Mouse (Mus musculus) mesoderm, embryonic 11.5 days (tissue): ENCODE data around the gene Zfhx3.

Experiments used
- DNase-seq: peaks from one replicate; pipeline ENCODE4 v3.0.0-alpha.2; 2012; ENCODE audit warnings: low read depth, low spot score

The Zfhx3 gene

DNA sequence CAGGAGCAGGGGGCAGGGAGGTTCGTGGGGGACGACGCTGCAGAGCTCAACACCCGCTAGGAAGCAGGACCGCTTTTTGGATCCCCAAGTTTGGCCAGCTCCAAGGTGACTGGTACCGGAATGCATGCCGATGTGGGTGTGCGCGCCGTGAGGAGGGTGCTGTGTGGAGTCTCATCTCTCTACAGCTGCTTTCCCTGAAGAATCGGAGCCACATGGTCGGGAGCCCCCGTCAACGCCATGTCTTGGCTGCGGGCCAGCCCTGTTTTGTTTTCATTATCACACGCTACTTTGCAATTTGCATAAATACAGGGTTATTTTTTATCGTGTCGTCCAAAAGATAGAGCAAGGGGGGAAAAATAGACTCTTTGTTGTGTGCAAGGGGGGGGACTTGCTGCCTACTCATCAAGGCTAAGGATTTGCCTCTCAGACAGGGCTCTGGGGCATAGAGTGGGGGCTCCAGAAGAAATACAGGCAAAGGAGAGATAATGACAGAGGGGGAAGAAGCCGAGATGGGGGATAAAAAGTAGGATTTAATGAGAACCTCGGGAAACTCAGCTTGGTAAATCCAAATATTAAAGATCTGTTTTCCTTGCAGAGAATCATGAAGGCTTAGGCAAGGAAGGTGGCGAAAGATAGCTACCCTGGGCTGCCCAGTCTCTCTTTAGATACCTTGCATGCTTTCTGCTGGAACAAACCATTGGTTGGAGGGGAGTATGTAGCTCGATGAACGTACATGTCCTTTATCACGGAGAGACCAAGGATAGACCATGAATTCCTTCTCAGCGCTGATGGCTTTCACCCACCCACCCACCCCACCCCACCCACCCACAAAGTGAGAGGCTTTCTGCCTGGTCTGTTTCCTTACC is 595.5 kb downstream of the Zfhx3 start:
- DNase-seq: no peak

DNA sequence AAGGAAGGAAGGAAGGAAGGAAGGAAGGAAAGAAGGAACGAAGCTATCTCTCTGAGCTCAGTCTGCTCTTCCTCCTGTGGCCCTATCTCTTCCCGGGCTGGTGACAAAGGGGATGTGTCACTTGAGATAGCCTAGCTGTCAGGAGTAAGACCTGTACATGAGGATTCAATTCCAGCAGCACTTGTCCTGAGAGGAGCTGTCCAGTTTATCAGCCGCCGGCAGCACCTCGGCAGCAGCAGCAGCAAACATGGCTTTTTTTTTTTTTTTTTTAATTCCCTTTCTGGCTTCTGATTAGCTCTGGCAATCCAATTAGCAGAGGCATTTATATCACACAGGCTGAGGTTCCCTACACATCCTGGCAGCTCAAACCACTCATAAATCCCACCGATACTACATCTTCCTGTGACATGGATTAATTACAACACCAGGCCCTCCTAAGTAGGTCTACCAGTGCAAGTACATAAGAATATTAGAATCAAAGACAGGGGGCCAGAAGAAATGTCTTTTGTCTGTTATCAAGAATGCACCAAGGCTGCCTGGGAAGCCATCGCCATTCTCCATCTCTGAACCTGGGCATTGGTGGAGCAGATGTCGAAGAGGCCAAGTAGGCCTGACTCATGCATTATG is 596.6 kb downstream of the Zfhx3 start:
- DNase-seq: no peak

DNA sequence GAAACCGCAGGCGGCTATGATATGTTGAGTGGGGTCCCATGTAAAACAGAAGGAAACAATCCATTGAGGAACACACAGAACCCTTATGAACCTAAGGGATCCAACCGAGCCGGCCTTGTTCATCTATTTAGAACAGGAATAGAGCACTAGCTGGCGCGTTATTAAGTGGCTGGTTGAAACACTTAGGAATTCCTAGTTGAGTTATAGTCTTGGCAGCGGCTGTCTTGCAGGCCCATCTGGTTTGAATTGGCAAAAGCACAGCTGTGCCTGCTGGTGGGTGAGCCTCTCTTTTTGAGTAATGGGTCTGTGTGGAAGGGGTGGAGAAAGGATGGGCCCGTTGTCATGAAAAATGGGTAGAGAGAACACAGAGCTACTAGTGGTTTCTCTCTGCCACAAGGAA is 610.1 kb downstream of the Zfhx3 start:
- DNase-seq: peak; percentile 83

DNA sequence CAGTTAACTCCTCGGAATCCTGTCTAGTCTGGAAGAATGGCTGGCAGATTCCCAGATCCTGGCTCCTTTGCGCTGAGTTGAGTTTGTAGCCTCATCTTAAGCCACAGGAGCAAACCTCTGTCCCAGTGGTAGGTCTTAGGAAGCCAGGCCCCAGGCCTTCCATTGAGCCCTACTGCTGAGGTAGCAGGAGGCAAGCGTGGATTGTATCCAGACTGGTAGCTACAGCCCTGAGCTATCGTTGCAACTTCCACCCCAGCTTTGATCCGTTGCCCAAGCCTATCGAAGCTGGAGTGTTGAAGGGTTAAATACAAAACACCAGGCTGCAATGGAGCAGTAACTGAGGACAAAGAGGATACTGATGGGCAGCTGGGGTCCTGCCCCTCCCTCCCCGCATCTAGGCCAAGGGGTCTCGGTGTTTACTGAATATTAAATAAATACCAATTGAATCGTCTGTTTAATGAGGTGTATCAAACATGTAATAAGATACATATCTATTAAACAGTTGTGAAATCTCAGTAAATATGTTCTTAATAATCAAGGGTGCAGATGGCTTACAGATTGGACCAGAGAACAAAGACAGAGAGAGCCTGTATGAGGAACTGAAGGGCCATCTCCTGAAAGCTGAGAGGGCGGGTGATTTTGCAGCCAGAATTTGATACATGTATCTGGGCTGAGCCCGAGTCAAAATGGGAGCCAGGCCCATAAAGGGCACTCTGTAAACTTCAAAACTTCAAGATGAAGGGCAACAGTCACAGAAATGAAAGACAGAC is 611.5 kb downstream of the Zfhx3 start:
- DNase-seq: no peak

DNA sequence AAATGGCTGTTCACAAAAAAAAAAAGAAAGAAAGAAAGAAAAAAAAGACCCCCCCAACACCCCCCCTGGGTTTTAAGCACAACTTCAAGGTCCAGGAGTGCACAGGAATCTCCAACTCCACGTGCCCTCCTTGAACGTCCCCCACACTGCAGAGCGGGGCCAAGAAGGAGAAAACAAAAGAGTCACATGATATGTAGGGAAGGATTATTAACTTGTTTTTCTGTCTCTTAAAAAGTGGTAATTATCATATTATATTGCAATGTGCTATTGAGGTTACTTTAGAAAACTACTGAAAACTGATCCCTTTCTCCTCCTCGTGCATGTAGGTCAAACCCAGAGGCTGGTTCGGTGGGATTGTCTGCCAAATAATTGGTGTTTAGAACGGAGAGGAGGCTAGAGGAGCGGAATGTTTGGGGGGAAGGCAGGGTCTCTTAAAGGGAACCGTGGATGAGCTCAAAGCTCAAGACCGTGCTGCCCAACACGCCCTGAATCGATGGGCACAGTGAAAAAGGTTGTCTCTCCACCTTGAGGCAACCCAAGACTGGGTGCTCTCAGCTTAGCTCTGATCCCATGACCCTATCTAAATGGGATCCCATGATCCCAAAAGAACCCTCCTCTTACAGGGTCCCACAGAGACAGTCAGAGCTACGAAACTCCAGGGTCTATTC is 612.3 kb downstream of the Zfhx3 start:
- no peak for DNase-seq

DNA sequence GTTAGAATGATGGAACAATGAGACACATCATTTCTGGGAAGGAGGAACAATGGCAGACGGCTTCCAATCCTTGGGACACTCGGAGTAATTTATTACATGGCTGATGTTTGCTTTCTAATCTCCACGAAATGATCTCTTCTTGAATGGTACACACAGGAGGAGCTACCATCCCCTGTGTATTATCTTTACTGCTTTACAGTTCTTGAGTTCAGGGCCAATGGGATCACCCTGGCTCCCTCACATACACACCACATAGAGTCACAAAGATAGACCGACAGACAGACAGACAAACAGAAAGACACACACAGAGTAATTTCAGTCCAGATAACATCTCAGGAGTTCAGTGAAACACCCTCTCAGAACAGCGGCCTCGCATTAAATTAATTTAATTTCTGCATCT is 621.0 kb downstream of the Zfhx3 start:
- no peak for DNase-seq

DNA sequence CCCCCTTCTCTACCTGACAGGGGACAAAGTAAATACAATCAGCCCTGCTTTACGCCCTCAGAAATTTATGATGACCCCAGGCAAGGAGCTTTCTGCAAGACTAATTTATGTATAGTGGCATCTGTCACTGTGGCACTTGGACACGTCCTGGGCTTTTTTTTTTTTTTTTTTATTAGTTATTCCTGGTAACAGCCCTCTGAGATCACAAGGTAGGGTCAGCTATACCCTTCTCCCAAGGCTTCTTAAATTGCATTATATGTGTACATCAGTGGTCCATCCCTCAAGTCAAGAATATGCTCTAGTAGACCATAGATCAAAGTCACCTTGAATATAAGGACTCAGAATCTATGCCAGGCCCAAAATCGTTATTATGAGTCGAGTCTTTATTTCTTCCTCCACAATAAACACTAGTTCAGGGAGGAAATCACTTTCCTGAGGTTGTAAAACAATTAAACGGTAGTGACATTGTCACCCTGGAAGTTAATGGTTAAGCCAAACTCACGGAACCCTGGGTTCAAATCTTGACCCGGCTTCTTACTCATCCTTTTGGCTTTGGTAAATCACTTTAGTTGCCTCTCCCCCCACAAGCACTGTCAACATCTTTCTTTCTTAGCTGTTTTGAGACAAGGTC is 621.6 kb downstream of the Zfhx3 start:
- DNase-seq: no peak

DNA sequence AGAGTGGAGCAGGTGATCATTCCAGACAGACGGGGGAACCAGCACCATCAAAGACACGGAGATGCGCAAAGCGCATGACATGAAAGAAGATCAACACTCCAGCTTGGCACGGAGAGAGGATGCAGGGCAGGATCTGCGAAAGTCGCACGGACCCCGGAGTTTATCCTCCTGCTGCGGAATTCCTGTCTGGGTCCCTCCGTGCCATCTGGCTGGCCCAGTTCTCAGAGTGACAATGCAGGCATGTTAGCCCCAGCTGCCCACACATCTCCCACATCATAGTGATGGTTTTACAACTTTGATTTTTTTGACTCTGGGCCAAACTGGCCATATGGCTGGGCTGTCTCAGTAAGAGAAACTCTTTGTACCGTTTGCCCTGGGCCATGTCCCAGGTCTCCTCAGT is 623.6 kb downstream of the Zfhx3 start:
- DNase-seq: no peak

DNA sequence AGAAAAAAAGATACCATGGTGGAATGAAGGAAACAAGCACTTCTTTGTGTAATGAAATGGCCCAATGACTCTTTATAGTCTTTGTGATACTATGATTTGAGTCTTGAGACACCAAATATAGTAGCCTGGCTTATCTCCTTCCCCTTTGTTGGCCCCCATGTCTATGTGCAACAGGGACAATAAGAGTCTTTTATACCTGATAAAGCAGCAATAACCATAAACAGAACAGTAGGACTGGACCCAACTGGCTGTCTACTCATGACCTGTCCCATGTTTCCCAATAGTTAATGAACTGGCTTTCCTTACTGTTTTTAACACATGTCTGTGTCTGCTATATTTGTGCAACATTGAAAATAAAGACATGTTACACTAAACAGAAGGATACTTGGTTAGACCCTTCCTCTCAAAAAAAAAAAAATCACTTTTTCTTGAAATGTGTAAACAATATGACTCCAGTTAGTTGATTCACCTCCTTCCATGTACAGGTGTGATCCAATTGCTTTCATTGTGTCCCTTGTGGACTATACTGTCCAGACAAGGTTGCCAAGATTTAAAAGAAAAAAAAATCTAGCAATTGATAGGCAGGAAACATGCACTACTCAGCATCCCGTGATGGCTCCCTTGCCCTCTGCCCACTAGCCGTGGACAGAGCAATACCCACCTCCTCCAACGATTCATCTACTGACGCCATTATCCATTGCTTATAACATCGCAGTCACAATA is 631.0 kb downstream of the Zfhx3 start:
- DNase-seq: no peak

- DNase-seq: peak; percentile 39
Observed at GRCm38 (mm10) chr8:108574101-108574500, 631.7 kb downstream of the Zfhx3 start.

- DNase-seq: no peak
Observed at GRCm38 (mm10) chr8:108577571-108577970, 635.1 kb downstream of the Zfhx3 start.

GRCm38 (mm10) chr8:108578388-108578787 is 635.9 kb downstream of the Zfhx3 start:
- DNase-seq: no peak

- no peak for DNase-seq
Observed at GRCm38 (mm10) chr8:108579808-108580207, 637.4 kb downstream of the Zfhx3 start.

DNA sequence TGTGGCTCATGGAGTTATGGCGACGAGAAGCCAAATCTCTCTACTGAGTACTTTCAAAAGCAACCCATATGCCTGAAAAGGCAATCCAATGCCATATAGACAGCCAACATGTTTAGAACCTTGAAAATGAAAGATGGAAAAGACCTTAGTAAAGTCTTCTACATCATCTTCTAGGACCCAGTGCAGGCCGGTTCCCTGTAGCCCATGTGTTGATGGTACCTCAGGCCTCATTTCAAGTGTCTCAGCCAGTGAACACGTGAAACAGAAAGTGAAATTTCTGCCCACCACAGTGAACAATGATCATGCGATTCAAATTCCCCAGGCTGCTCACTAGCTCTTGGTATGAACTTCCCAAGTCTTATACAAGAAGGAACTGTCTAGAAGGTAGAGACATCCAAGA is 637.9 kb downstream of the Zfhx3 start:
- DNase-seq: no peak

DNA sequence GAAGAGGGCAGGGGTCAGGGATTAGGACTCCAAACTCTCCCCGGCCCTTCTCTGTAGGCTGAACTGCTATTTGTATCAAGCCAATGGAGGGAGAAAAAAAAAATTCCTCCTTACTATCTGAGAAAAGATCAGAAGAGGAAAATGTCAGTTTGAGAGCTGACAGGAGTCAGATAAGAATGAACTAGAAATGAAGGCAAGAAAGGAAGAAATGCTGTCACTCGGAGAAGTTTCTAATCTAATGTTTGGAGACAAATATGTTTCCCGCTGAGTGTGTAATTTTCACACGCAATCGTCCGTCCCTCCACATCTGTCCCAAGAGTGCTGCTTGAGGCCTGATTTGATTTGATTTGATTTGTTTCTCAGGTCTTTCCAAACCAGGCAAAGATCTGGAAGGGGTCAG is 639.1 kb downstream of the Zfhx3 start:
- DNase-seq: no peak

DNA sequence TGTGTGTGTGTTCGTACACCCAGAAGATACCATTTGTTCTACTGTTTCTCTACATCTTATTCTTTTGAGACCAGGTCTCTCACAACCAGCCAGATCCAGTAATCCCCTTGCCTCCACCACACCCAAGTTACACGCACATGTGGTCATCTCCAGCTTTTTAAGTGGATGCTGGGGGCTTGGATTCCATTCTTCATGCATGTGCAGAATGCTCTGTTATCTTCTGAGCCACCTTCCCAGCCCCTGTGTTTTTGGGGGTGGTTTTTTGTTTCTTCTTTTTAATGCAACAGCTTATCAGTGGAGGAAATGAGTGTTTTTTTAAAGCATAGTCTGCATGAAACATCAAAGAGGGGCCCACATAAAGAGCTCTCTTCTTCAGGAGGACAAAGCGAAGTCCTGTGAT is 639.8 kb downstream of the Zfhx3 start:
- no peak for DNase-seq

- DNase-seq: no peak
Observed at GRCm38 (mm10) chr8:108583261-108583660, 640.8 kb downstream of the Zfhx3 start.

DNA sequence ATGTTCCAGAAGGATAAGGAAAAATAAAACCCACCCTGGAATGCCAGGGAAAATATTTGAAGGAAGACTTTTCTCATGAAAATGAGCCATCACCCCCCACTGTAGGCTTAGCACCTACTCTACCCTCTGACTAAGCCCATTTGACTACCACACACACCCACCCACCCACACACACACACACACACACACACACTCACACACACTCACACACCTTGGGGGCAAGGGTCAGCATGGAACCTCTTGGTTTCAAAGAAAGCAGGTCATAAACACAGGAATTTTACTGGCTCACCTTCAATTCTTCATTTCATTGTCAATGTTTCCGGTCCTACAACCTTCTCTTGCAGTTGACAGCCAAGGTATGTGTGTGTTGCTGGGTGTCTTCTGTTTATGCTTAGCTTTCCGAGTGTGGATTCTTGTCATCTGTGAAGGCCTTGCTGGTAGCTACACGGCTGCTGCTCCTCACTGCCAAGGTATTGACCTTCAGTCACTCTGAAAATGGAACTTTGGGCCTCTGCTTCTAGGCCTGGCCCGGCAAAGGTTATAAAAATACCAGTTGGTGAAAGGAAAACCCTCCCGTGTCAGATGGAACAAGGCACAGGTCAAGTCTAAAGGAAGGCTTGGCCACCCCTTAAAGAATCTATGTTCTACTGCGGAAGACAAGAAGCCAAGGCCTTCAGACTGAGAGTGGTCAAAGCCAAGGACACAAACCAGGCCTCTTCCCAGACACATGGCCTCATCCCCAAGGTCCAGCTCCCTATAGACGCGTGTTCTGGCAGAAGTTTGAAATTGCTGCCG is 641.6 kb downstream of the Zfhx3 start:
- no peak for DNase-seq

- no peak for DNase-seq
Observed at GRCm38 (mm10) chr8:108584662-108584978, 642.2 kb downstream of the Zfhx3 start.

- no peak for DNase-seq
Observed at GRCm38 (mm10) chr8:108591037-108591436, 648.6 kb downstream of the Zfhx3 start.
